Mouse (Mus musculus) ES-E14 (cell line): ENCODE measurements around the gene Fchsd2. TPM values are rescaled to one million over a fixed set of nuclear protein-coding genes. Genes with fewer than 3 reads are reported as not detected.

Source experiments
- DNase-seq: peaks from one replicate; pipeline ENCODE4 v3.0.0-alpha.2; 2013; ENCODE audit warnings: low read depth, low spot score
- H3K27ac ChIP-seq: 2 replicates; pipeline ENCODE4 v1.5.1; 2012; ENCODE audit warnings: low read depth, mild to moderate bottlenecking, low read length, moderate library complexity, mixed read lengths; ENCODE audit not compliant: poor library complexity, insufficient read depth, severe bottlenecking
- H3K36me3 ChIP-seq: 2 replicates; pipeline ENCODE4 v1.6.1; 2012; ENCODE audit warnings: mild to moderate bottlenecking, low read length, moderate library complexity, mixed read lengths; ENCODE audit not compliant: control insufficient read depth, poor library complexity, insufficient read depth, severe bottlenecking
- H3K4me1 ChIP-seq, 2 experiments: fragments of 150-350 bp in 1 of 2; sonication (generic) in 1 of 2; 2 replicates each; pipeline ENCODE4 v1.6.1; 2012; ENCODE audit warnings: low read length in 2 of 2, mild to moderate bottlenecking in 1 of 2, mixed read lengths in 1 of 2; ENCODE audit not compliant: control insufficient read depth in 2 of 2, insufficient read depth in 2 of 2, poor library complexity in 1 of 2
- H3K4me3 ChIP-seq, 2 experiments: fragments of 150-350 bp in 1 of 2; sonication (generic) in 1 of 2; 2 replicates each; pipeline ENCODE4 v1.5.1; 2012; ENCODE audit warnings: low read length in 2 of 2, low read depth in 1 of 2, mild to moderate bottlenecking in 1 of 2, mixed read lengths in 1 of 2; ENCODE audit not compliant: insufficient read depth in 1 of 2, poor library complexity in 1 of 2, severe bottlenecking in 1 of 2
- H3K9ac ChIP-seq: 2 replicates; pipeline ENCODE4 v1.6.1; 2012; ENCODE audit warnings: low read depth, mild to moderate bottlenecking, low read length, mixed read lengths; ENCODE audit not compliant: poor library complexity, insufficient read depth, severe bottlenecking
- H3K9me3 ChIP-seq: fragments of 150-350 bp; sonication (generic); 2 replicates; pipeline ENCODE4 v1.6.1; 2012; ENCODE audit warnings: low read depth, mild to moderate bottlenecking, low read length; ENCODE audit not compliant: control insufficient read depth, insufficient read depth
- CHD2 ChIP-seq: IDR thresholded peaks from 2 replicates; pipeline ENCODE4 v1.6.1; 2014; ENCODE audit warnings: mild to moderate bottlenecking, low read depth, low read length, inconsistent platforms
- HCFC1 ChIP-seq: IDR thresholded peaks from 2 replicates; pipeline ENCODE4 v1.6.1; 2012; ENCODE audit warnings: low read length, inconsistent platforms, borderline replicate concordance; ENCODE audit not compliant: insufficient read depth
- MAFK ChIP-seq: IDR thresholded peaks from 2 replicates; pipeline ENCODE4 v1.6.1; 2014; ENCODE audit warnings: mild to moderate bottlenecking, low read depth, low read length, inconsistent platforms; ENCODE audit not compliant: insufficient read depth
- ZC3H11A ChIP-seq: IDR thresholded peaks from 2 replicates; pipeline ENCODE4 v1.6.1; 2012; ENCODE audit warnings: low read depth, mild to moderate bottlenecking, inconsistent platforms, low read length, borderline replicate concordance
- ZNF384 ChIP-seq: IDR thresholded peaks from 2 replicates; pipeline ENCODE4 v1.6.1; 2012; ENCODE audit warnings: low read depth, low read length, inconsistent platforms
- in situ Hi-C, 2 experiments: fragments of 600-800 bp; cut with MboI; formaldehyde crosslinking; loops; one replicate each; pipeline ENCODE4 v1.15.1; 2025; ENCODE audit warnings: low sequenced_read_pairs in 2 of 2, inconsistent platforms in 1 of 2; ENCODE audit not compliant: unreplicated experiment in 2 of 2
- total RNA-seq: library from RNA; depleted of rRNA; stranded (reverse); fragments of 300-350 nt; gene quantifications from 2 replicates; pipeline ENCODE4 v1.2.3, GENCODE M21; 2012

Fchsd2 gene
- total RNA-seq, 1 experiment, result 11.1 TPM

DNA sequence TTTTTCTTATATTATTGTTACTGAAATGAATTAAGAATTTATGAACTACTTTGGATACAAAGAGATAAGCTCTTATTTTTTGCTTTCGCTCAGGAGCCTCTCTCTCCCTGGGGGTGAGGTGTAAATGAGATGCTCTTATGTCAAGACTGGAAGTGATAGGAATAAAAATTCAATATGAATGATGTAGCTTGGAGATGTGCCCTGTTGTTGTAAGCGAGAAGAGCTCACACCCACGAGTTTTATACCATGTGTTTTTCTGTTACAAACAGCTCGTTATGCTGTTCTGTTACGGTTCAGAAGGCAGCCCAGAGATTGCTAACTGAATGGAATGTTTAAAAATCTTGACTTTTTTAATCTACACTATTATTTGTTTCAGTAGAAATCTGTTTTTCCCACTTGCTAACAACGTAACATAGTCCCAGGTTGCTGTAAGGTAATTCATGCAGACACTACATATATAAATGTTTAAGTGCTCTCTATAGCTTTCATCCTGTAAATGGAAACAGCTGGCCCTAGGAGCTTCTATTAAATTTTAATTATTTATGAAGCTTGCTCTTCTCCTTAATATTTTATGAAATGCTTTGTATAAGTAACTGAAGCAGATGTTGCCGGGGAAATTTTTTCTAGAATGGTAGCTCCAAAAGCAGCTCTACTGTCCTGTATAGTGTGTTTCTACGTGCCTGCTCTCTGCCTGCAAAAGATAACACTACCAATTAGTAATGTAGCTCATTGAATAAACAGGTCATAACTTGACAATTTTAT is 144.2 kb downstream of the Fchsd2 start:
- H3K9me3 ChIP-seq, result no peaks in the 10 kb centered on the region
- TF ChIP-seq CHD2 (no peak), ZNF384 (no peak), MAFK (no peak), ZC3H11A (no peak), HCFC1 (no peak)
- H3K9ac ChIP-seq, result no peak overlapping the region
- no peak overlapping the region for H3K27ac ChIP-seq
- H3K36me3 ChIP-seq, result no peaks in the 10 kb centered on the region
- no peak for DNase-seq
- in situ Hi-C loops, result no loop called here
- no peaks in the 10 kb centered on the region for H3K4me1 ChIP-seq
- no peak overlapping the region for H3K4me3 ChIP-seq

DNA sequence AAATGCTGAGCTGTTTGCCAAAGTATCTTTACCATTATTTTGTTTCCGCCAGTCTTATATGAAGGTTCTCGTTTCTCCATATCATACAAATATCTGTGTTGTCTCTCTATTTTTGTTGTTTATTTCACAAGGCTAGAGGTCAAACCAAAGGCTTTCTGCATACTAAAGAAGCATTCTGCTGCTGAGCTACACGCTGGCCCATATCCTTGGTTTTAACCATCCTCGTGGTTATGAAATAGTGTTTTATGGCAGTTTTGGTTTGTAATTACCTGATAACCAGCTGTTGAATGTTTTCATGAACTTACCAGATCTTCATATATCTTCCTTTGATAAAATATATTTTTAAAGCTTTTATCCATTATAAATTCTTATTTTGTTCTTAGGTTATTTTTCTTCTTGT is 156.1 kb downstream of the Fchsd2 start:
- Histone ChIP-seq H3K27ac (no peak overlapping the region), H3K9me3 (no peaks in the 10 kb centered on the region), H3K4me1 (no peaks in the 10 kb centered on the region), H3K4me3 (no peak overlapping the region), H3K9ac (no peak overlapping the region), H3K36me3 (0 out of 2 replicates have a peak, but pooled peaks cover 2% of the 10 kb centered on the region)
- DNase-seq, result no peak
- in situ Hi-C loops, result no loop called here
- TF ChIP-seq ZNF384 (no peak), CHD2 (no peak), MAFK (no peak), ZC3H11A (no peak), HCFC1 (no peak)

- in situ Hi-C loops, result no loop called here
- TF ChIP-seq MAFK (no peak), ZNF384 (no peak), ZC3H11A (no peak), CHD2 (no peak), HCFC1 (no peak)
- Histone ChIP-seq H3K27ac (no peak overlapping the region), H3K4me1 (no peaks in the 10 kb centered on the region), H3K9me3 (no peaks in the 10 kb centered on the region), H3K36me3 (0 out of 2 replicates have a peak, but pooled peaks cover 2% of the 10 kb centered on the region), H3K4me3 (no peak overlapping the region), H3K9ac (no peak overlapping the region)
- no peak for DNase-seq
Observed at GRCm38 (mm10) chr7:101249173-101249572, 156.5 kb downstream of the Fchsd2 start.

DNA sequence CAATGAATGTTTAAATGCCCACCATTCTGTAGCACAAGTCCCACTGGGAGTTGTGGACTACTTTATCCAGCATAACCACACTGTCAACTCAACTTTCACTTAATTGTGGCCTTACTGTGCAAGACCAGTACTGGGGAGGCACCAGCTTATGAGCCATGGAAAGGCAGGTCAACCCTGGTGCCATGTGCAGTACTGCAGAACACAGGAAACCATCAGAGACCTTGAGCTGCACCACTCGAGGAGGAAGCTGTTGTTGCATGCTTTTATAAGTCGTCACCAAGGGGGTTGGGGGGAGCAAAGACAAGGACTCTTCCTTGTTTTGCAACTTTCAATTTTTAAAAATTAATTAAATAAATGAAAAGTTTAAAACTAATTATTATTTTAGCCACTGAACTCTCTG is 160.4 kb downstream of the Fchsd2 start:
- Histone ChIP-seq H3K27ac (no peak overlapping the region), H3K4me3 (no peak overlapping the region), H3K4me1 (no peaks in the 10 kb centered on the region), H3K36me3 (0 out of 2 replicates have a peak, but pooled peaks cover 2% of the 10 kb centered on the region), H3K9me3 (no peaks in the 10 kb centered on the region), H3K9ac (no peak overlapping the region)
- in situ Hi-C loops, result no loop called here
- no peak for DNase-seq
- no peak for TF ChIP-seq CHD2
- no peak for TF ChIP-seq ZNF384
- TF ChIP-seq MAFK, result no peak
- no peak for TF ChIP-seq ZC3H11A
- TF ChIP-seq HCFC1, result no peak
